Mouse (Mus musculus) megakaryocyte, embryonic 14.5 days (primary cell): ENCODE results near the gene Cox4i1. TPM values are rescaled to one million over a fixed set of nuclear protein-coding genes. Genes with fewer than 3 reads are reported as not detected.
"Not testable (repeated sequence)": the region's sequence is repeated elsewhere in the genome, so short reads cannot be mapped to it uniquely, and the experiment has no call there.

ENCODE experiments used
- H3K27me3 ChIP-seq: replicated peaks from 2 replicates; pipeline ENCODE3; 2012; ENCODE audit warnings: inconsistent platforms
- H3K36me3 ChIP-seq: replicated peaks from 2 replicates; pipeline ENCODE3; 2012; ENCODE audit warnings: low read length, inconsistent platforms, mixed read lengths
- H3K4me1 ChIP-seq: 2 replicates; pipeline ENCODE4 v1.6.1; 2012; ENCODE audit warnings: inconsistent platforms
- H3K4me3 ChIP-seq: replicated peaks from 2 replicates; pipeline ENCODE3; 2012; ENCODE audit warnings: moderate library complexity, mild to moderate bottlenecking, inconsistent platforms
- H3K9me3 ChIP-seq: 2 replicates; pipeline ENCODE4 v1.6.1; 2012; ENCODE audit warnings: inconsistent platforms
- FLI1 ChIP-seq: IDR thresholded peaks from 2 replicates; pipeline ENCODE4 v1.6.1; 2012; ENCODE audit warnings: low read length, inconsistent platforms, mixed read lengths
- GATA1 ChIP-seq: IDR thresholded peaks from 3 replicates; pipeline ENCODE4 v1.6.1; 2012; ENCODE audit warnings: mixed read lengths, low read length, inconsistent platforms, borderline replicate concordance
- polyA plus RNA-seq: library from polyadenylated mRNA; stranded (reverse); fragments of >175 nt; gene quantifications from 2 replicates; pipeline ENCODE4 v1.2.3, GENCODE M21; 2012; ENCODE audit warnings: low replicate concordance; ENCODE audit not compliant: insufficient read depth

The Cox4i1 gene
- polyA plus RNA-seq, 1 experiment: 216 TPM

- Histone ChIP-seq H3K36me3 (peaks cover 55% of the 10 kb centered on the region), H3K9me3 (no peaks in the 10 kb centered on the region)
Observed at GRCm38 (mm10) chr8:120675718-120676117, 7.7 kb downstream of the Cox4i1 start.

GRCm38 (mm10) chr8:120678447-120678846 lies 10.4 kb downstream of the Cox4i1 start:
- peaks cover 35% of the 10 kb centered on the region for H3K27me3 ChIP-seq
- TF ChIP-seq GATA1 (no peak), FLI1 (no peak)
- H3K9me3 ChIP-seq: no peaks in the 10 kb centered on the region
- peaks cover 20% of the 10 kb centered on the region for H3K4me1 ChIP-seq
- H3K36me3 ChIP-seq: peaks cover 28% of the 10 kb centered on the region
- no peak overlapping the region for H3K4me3 ChIP-seq

More at GRCm38 (mm10) chr8:120675718-120676117, 7.7 kb downstream of the Cox4i1 start:
- H3K27me3 ChIP-seq: peaks cover 11% of the 10 kb centered on the region
- TF ChIP-seq GATA1 (no peak), FLI1 (no peak)
- H3K4me1 ChIP-seq: peaks cover 41% of the 10 kb centered on the region
- H3K4me3 ChIP-seq: no peak overlapping the region

- peak overlapping the region; percentile 50 for H3K4me3 ChIP-seq
- peaks cover 22% of the 10 kb centered on the region for H3K4me1 ChIP-seq
- H3K27me3 ChIP-seq: peaks cover 44% of the 10 kb centered on the region
- H3K9me3 ChIP-seq: no peaks in the 10 kb centered on the region
- TF ChIP-seq FLI1 (no peak), GATA1 (no peak)
- peaks cover 18% of the 10 kb centered on the region for H3K36me3 ChIP-seq
Observed at GRCm38 (mm10) chr8:120679629-120680387, 11.8 kb downstream of the Cox4i1 start.

- H3K9me3 ChIP-seq: not testable (repeated sequence)
- Histone ChIP-seq H3K4me1 (peaks cover 22% of the 10 kb centered on the region), H3K27me3 (peaks cover 50% of the 10 kb centered on the region)
Observed at GRCm38 (mm10) chr8:120680405-120680804, 12.4 kb downstream of the Cox4i1 start.

GRCm38 (mm10) chr8:120681113-120681512 lies 13.1 kb downstream of the Cox4i1 start:
- TF ChIP-seq GATA1 (no peak), FLI1 (no peak)
- Histone ChIP-seq H3K36me3 (peaks cover 8% of the 10 kb centered on the region), H3K9me3 (no peaks in the 10 kb centered on the region), H3K4me3 (no peak overlapping the region), H3K27me3 (peaks cover 57% of the 10 kb centered on the region), H3K4me1 (peaks cover 24% of the 10 kb centered on the region)

More at GRCm38 (mm10) chr8:120680405-120680804, 12.4 kb downstream of the Cox4i1 start:
- H3K4me3 ChIP-seq: not testable (repeated sequence)
- peaks cover 15% of the 10 kb centered on the region for H3K36me3 ChIP-seq

GRCm38 (mm10) chr8:120683602-120684001 lies 15.6 kb downstream of the Cox4i1 start:
- Histone ChIP-seq H3K9me3 (peaks cover 3% of the 10 kb centered on the region; the same call in 1 of the 2 replicates), H3K27me3 (peaks cover 82% of the 10 kb centered on the region), H3K4me1 (peaks cover 41% of the 10 kb centered on the region), H3K36me3 (no peaks in the 10 kb centered on the region), H3K4me3 (no peak overlapping the region)
- TF ChIP-seq GATA1 (no peak), FLI1 (no peak)

GRCm38 (mm10) chr8:120684082-120684481 lies 16.1 kb downstream of the Cox4i1 start:
- no peaks in the 10 kb centered on the region for H3K36me3 ChIP-seq
- no peak for TF ChIP-seq FLI1
- TF ChIP-seq GATA1: no peak
- H3K4me3 ChIP-seq: no peak overlapping the region
- H3K27me3 ChIP-seq: peaks cover 85% of the 10 kb centered on the region
- H3K4me1 ChIP-seq: peaks cover 46% of the 10 kb centered on the region
- H3K9me3 ChIP-seq: peaks cover 3% of the 10 kb centered on the region; the same call in 1 of the 2 replicates

GRCm38 (mm10) chr8:120685097-120685496 lies 17.1 kb downstream of the Cox4i1 start:
- H3K4me3 ChIP-seq: no peak overlapping the region
- H3K36me3 ChIP-seq: no peaks in the 10 kb centered on the region
- no peak for TF ChIP-seq GATA1
- no peak for TF ChIP-seq FLI1
- peaks cover 83% of the 10 kb centered on the region for H3K27me3 ChIP-seq
- peaks cover 44% of the 10 kb centered on the region for H3K4me1 ChIP-seq
- peaks cover 6% of the 10 kb centered on the region; the same call in 1 of the 2 replicates for H3K9me3 ChIP-seq

- Histone ChIP-seq H3K9me3 (peaks cover 9% of the 10 kb centered on the region; the same call in 1 of the 2 replicates), H3K4me1 (peaks cover 46% of the 10 kb centered on the region), H3K4me3 (no peak overlapping the region), H3K36me3 (no peaks in the 10 kb centered on the region), H3K27me3 (peaks cover 87% of the 10 kb centered on the region)
- TF ChIP-seq FLI1 (no peak), GATA1 (no peak)
Observed at GRCm38 (mm10) chr8:120685591-120685990, 17.6 kb downstream of the Cox4i1 start.

- Histone ChIP-seq H3K4me3 (no peak overlapping the region), H3K36me3 (no peaks in the 10 kb centered on the region), H3K9me3 (peaks cover 9% of the 10 kb centered on the region; the same call in 1 of the 2 replicates), H3K27me3 (peaks cover 84% of the 10 kb centered on the region), H3K4me1 (peaks cover 46% of the 10 kb centered on the region)
- TF ChIP-seq GATA1 (no peak), FLI1 (no peak)
Observed at GRCm38 (mm10) chr8:120686051-120686450, 18.0 kb downstream of the Cox4i1 start.
